Mouse (Mus musculus) ES-E14 (cell line): ENCODE measurements around the gene Trpm3. TPM values are rescaled to one million over a fixed set of nuclear protein-coding genes. Genes with fewer than 3 reads are reported as not detected.
A peak's percentile ranks its signal among the peaks of the same experiment; 100 is the strongest.

Source experiments
- DNase-seq: peaks from one replicate; pipeline ENCODE4 v3.0.0-alpha.2; 2013; ENCODE audit warnings: low read depth, low spot score
- H3K27ac ChIP-seq: 2 replicates; pipeline ENCODE4 v1.5.1; 2012; ENCODE audit warnings: low read depth, mild to moderate bottlenecking, low read length, moderate library complexity, mixed read lengths; ENCODE audit not compliant: poor library complexity, insufficient read depth, severe bottlenecking
- H3K36me3 ChIP-seq: 2 replicates; pipeline ENCODE4 v1.6.1; 2012; ENCODE audit warnings: mild to moderate bottlenecking, low read length, moderate library complexity, mixed read lengths; ENCODE audit not compliant: control insufficient read depth, poor library complexity, insufficient read depth, severe bottlenecking
- H3K4me1 ChIP-seq, 2 experiments: fragments of 150-350 bp in 1 of 2; sonication (generic) in 1 of 2; 2 replicates each; pipeline ENCODE4 v1.6.1; 2012; ENCODE audit warnings: low read length in 2 of 2, mild to moderate bottlenecking in 1 of 2, mixed read lengths in 1 of 2; ENCODE audit not compliant: control insufficient read depth in 2 of 2, insufficient read depth in 2 of 2, poor library complexity in 1 of 2
- H3K4me3 ChIP-seq, 2 experiments: fragments of 150-350 bp in 1 of 2; sonication (generic) in 1 of 2; 2 replicates each; pipeline ENCODE4 v1.5.1; 2012; ENCODE audit warnings: low read length in 2 of 2, low read depth in 1 of 2, mild to moderate bottlenecking in 1 of 2, mixed read lengths in 1 of 2; ENCODE audit not compliant: insufficient read depth in 1 of 2, poor library complexity in 1 of 2, severe bottlenecking in 1 of 2
- H3K9ac ChIP-seq: 2 replicates; pipeline ENCODE4 v1.6.1; 2012; ENCODE audit warnings: low read depth, mild to moderate bottlenecking, low read length, mixed read lengths; ENCODE audit not compliant: poor library complexity, insufficient read depth, severe bottlenecking
- H3K9me3 ChIP-seq: fragments of 150-350 bp; sonication (generic); 2 replicates; pipeline ENCODE4 v1.6.1; 2012; ENCODE audit warnings: low read depth, mild to moderate bottlenecking, low read length; ENCODE audit not compliant: control insufficient read depth, insufficient read depth
- CHD2 ChIP-seq: IDR thresholded peaks from 2 replicates; pipeline ENCODE4 v1.6.1; 2014; ENCODE audit warnings: mild to moderate bottlenecking, low read depth, low read length, inconsistent platforms
- HCFC1 ChIP-seq: IDR thresholded peaks from 2 replicates; pipeline ENCODE4 v1.6.1; 2012; ENCODE audit warnings: low read length, inconsistent platforms, borderline replicate concordance; ENCODE audit not compliant: insufficient read depth
- MAFK ChIP-seq: IDR thresholded peaks from 2 replicates; pipeline ENCODE4 v1.6.1; 2014; ENCODE audit warnings: mild to moderate bottlenecking, low read depth, low read length, inconsistent platforms; ENCODE audit not compliant: insufficient read depth
- ZC3H11A ChIP-seq: IDR thresholded peaks from 2 replicates; pipeline ENCODE4 v1.6.1; 2012; ENCODE audit warnings: low read depth, mild to moderate bottlenecking, inconsistent platforms, low read length, borderline replicate concordance
- ZNF384 ChIP-seq: IDR thresholded peaks from 2 replicates; pipeline ENCODE4 v1.6.1; 2012; ENCODE audit warnings: low read depth, low read length, inconsistent platforms
- in situ Hi-C, 2 experiments: fragments of 600-800 bp; cut with MboI; formaldehyde crosslinking; loops; one replicate each; pipeline ENCODE4 v1.15.1; 2025; ENCODE audit warnings: low sequenced_read_pairs in 2 of 2, inconsistent platforms in 1 of 2; ENCODE audit not compliant: unreplicated experiment in 2 of 2
- total RNA-seq: library from RNA; depleted of rRNA; stranded (reverse); fragments of 300-350 nt; gene quantifications from 2 replicates; pipeline ENCODE4 v1.2.3, GENCODE M21; 2012

Gene Trpm3
- total RNA-seq, 1 experiment = 0.22 TPM

GRCm38 (mm10) chr19:22478295-22478989 lies 339.6 kb downstream of the Trpm3 start:
- no peak for DNase-seq
- TF ChIP-seq MAFK = no peak
- no peak for TF ChIP-seq CHD2
- no peak for TF ChIP-seq ZNF384
- Histone ChIP-seq H3K4me1 (no peaks in the 10 kb centered on the region), H3K9me3 (no peaks in the 10 kb centered on the region), H3K9ac (no peak overlapping the region), H3K4me3 (no peak overlapping the region), H3K36me3 (no peaks in the 10 kb centered on the region), H3K27ac (no peak overlapping the region)
- in situ Hi-C loops = no loop called here

GRCm38 (mm10) chr19:22503469-22503868 lies 364.6 kb downstream of the Trpm3 start:
- Histone ChIP-seq H3K36me3 (no peaks in the 10 kb centered on the region), H3K4me3 (no peak overlapping the region), H3K27ac (no peak overlapping the region), H3K9ac (no peak overlapping the region), H3K4me1 (no peaks in the 10 kb centered on the region), H3K9me3 (no peaks in the 10 kb centered on the region)
- in situ Hi-C loops = no loop called here
- no peak for DNase-seq
- no peak for TF ChIP-seq MAFK
- TF ChIP-seq ZNF384 = no peak
- TF ChIP-seq ZC3H11A = no peak
- TF ChIP-seq HCFC1 = no peak
- no peak for TF ChIP-seq CHD2

- DNase-seq = no peak
- H3K9ac ChIP-seq = no peak overlapping the region
- H3K9me3 ChIP-seq = no peaks in the 10 kb centered on the region
- no peaks in the 10 kb centered on the region for H3K36me3 ChIP-seq
- no peaks in the 10 kb centered on the region for H3K4me1 ChIP-seq
- H3K4me3 ChIP-seq = no peak overlapping the region
- TF ChIP-seq ZC3H11A = no peak
- no peak for TF ChIP-seq MAFK
- no peak for TF ChIP-seq CHD2
- TF ChIP-seq ZNF384 = no peak
- no peak for TF ChIP-seq HCFC1
- no peak overlapping the region for H3K27ac ChIP-seq
- in situ Hi-C loops = no loop called here
Observed at GRCm38 (mm10) chr19:22518508-22518907, 379.7 kb downstream of the Trpm3 start.

GRCm38 (mm10) chr19:22527944-22528343 lies 389.1 kb downstream of the Trpm3 start:
- no peak for DNase-seq
- Histone ChIP-seq H3K36me3 (no peaks in the 10 kb centered on the region), H3K4me1 (no peaks in the 10 kb centered on the region), H3K27ac (no peak overlapping the region), H3K4me3 (no peak overlapping the region), H3K9me3 (no peaks in the 10 kb centered on the region), H3K9ac (no peak overlapping the region)
- TF ChIP-seq CHD2 = no peak
- TF ChIP-seq ZC3H11A = peak; percentile 42; the same call in 1 of the 2 replicates
- in situ Hi-C loops = no loop called here
